Mouse (Mus musculus): Measurements from ENCODE around the gene Gcnt4. TPM values are rescaled to one million over a fixed set of nuclear protein-coding genes. Genes with fewer than 3 reads are reported as not detected.

The Gcnt4 gene
- total RNA-seq, 2 experiments from 2014 or later, result not detected

DNA sequence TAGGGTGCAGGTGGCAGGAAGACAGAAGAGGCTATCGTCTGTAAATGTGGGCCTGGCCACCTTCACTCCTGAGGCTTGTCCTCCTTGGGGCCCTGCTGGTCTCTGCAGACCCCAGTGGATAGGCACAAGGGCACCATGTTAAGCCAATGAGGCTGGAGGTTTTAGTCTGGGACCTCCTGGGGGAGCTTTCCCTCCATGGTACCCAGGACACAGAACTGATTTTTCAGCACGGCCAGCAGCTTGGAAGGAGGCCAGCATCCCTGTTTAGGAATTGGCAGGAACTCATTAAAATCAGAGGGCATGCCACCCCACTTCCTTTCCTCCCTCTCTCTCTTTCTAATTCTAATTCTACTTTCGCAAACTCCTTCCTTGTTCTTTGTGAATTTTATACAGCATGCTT, 19.1 kb downstream of the Gcnt4 start:
- no peak for ATAC-seq (replicated peaks; ENCODE audit: low FRiP score, poor library complexity, severe bottlenecking)

DNA sequence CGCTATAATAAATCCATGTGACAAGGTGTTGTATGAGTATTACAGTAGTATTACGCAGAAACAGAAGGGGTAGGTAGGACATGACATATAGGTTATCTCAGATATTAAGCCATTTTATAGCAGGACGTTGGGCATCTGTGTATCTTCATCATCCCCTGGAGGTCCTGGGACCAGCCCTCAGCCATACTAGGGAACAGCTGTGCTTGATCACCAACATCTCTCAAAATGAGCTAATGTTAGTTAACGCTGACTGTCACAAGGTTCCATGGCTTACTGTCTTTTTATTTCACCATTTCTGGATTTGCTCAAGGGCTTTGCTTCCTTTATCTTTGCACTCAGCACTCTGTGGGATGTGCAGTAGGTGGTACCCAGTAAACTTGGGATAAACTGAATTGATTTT, 21.3 kb downstream of the Gcnt4 start:
- no peak for ATAC-seq (replicated peaks; ENCODE audit: low FRiP score, poor library complexity, severe bottlenecking)

DNA sequence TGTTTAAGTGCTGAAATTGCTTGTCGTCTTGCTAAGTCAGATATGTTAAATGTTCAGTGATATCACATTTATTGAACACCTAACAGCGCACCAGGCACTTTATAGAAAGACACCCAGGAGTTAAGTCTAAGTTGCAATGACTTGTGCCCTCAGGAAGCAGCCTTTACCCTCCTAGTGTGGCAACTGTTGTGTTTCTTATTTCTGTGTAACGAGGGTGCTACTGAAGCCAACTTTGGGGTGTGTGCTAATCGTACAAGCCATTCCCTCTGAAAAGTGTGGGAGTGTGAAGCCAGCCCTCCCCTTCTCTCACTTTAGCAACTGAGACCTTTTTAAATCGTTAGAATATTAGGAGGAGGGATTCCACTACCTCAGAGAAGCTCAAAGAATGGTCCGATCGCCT, 23.2 kb downstream of the Gcnt4 start:
- no peak for ATAC-seq (replicated peaks; ENCODE audit: low FRiP score, poor library complexity, severe bottlenecking)

DNA sequence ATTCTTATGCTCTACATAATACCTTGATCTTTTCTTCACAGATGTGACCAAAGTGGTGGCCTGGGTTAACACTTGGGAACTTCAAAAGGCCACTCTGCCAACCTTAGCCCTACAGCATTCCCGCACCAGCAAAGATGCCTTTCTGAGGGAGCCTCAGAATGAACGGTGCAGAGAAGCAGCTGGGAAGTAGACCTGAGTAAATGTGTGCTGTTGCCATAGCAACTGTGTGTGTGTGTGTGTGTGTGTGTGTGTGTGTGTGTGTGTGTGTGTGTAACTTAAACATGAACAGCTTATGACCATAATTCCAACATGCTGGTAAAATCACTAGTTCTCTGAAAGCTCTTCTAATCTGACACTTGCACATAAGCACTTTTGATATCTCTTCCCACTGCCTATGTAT, 27.4 kb downstream of the Gcnt4 start:
- no peak for ATAC-seq (replicated peaks; ENCODE audit: low FRiP score, poor library complexity, severe bottlenecking)

DNA sequence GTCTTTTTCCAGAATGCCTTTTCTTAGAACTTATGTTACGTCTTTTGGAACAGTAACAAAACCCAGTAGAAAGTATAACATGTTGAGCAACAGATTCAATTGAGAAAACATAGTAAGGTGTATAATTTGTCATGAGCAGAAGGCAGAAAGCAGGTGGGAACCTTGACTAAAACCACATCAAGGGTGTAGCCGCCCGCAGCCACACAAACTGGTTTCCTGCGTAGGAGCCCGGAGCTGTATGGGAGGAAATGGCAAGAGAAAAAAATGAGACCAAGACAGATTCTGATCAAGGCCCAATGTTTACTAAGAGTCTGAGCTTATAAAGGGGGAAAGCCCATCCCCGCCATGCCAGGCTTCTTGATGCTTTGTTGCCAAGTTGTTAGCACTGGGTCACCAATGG, 32.0 kb downstream of the Gcnt4 start:
- no peak for ATAC-seq (replicated peaks; ENCODE audit: low FRiP score, poor library complexity, severe bottlenecking)

DNA sequence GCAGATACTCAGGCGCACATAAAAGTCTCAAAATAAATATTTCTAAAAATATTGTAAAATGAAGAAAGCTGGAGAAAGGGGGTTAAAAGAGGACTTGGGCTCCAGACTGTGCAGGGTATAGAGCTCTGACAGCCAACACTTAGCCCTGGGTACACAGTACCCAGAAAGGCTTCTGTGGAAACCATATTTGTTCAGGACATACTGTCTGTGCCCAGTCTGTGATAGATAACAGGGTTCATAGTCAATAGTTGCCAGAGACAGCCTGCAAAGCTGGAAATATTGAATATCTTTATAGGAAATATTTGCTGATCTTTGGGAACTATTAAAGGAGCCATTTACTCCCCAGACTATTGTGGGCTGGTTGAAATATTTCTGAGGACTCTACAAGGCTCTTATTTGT, 35.5 kb downstream of the Gcnt4 start:
- no peak for ATAC-seq (replicated peaks; ENCODE audit: low FRiP score, poor library complexity, severe bottlenecking)

DNA sequence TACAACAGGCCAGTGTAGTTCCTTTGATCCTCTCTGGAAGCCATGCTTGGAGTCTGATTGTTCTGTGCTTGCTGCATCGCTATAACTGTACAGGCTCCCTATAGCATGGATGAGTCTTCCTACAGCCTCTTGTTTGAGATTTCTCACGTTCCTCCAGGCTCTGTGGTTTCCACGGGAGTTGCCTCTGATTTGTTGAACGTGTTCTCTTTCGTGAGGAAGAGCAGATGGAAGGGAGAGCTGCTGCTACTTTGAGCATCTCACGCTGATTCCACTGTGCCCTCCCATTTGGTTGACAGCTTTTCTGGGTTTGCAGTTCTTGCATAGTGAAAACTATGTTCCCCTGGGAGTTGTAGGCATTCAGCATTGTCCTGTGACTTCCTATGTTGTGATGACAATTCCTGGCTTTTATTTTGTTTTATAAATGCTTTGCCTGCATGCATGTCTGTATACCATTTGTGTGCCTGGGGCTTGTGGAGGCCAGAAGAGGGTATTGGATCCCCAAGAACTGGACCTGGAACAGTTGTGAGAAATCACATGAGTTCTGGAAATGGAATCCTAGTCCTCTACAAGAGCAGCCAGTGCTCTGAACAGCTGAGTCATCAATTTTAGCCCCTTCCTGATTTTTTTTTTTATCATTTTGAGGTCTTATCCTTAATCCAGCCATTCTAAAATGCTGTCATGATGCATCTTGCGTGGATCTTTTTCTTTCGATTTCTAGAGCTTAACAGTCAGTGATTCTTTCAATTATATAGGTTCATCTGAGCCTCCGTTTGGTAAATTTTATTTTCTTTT, 37.1 kb downstream of the Gcnt4 start:
- no peak for ATAC-seq (replicated peaks; ENCODE audit: low FRiP score, poor library complexity, severe bottlenecking)

DNA sequence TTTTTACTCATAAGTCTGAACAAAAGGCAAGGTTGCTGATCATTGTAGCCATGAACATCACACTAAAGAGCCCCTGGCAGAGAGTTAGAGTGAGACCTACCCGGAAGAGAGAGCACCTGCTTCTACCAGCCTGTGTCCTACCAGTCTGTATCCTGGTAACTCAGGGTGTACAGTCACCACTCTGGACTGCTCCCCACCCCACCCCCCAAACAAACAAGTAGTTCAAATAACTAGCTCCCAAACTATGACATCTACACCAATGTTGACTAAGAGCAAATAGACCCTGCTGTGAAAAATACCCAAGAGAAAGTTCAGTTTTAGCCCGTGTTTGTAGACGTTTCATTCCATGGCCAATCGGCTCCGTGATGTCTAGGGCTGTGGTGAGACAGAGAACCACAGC, 38.3 kb downstream of the Gcnt4 start:
- no peak for ATAC-seq (replicated peaks; ENCODE audit: low FRiP score, poor library complexity, severe bottlenecking)

DNA sequence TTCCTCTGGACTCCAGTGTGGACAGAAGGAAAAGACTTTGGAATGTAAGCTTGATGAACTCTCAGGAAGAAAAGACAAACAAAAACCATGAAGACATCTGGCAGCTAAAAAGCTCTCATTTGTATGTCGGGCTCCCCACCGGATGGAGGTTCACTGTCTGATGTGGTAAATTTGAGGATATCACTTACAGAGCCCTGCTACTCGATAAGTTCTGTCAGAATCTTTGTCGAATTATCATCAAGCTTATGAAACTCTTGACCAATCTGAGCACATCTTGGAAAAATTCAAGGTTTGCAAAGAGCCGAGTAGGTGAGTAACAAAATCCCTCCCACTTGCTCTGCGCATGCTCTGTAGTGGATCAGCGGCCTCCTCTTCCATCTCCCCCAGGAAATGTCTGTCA, 40.5 kb downstream of the Gcnt4 start:
- ATAC-seq (replicated peaks; ENCODE audit: low FRiP score, poor library complexity, severe bottlenecking), result no peak

DNA sequence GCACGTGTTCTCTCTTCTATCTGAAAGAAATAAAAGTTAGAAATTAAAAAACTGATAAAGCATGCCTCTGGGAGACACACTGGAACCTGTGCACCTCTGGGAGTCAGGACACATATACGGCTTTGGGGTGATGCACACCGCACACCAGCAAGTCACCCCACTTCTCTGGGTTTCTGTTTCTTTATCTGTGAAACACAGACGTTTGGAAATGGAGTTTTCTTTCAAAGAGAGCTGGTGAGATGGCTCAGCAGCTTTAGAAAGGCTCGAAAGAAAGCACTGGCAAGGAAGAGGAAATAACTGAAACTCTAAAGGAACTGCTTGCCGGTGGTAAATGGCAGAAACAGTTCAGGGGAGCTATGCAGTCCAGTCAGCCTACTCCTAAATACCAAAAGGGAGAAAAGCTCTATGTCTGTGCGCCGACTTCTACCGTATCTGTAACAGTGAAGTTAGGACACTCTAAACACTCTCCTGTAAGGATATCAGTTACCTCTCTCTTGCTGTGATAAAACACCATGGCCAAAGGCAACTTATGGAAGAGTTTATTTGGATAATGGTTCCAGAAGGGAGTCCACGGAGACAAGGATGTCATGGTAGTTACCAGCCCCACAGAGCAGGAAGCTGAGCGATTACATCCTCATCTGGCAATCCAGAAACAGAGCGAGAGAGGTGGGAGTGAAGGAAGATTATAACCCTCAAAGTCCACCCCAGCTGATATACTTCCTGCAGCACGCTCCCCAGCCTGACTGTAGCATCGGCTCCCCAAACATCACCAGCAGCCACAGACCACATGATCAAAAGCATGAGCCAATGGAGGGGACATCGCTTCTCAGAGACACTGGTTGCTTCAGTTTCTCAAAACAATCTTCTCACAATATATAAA, 42.0 kb downstream of the Gcnt4 start:
- peak; percentile 79 for ATAC-seq (replicated peaks; ENCODE audit: low FRiP score, poor library complexity, severe bottlenecking)

DNA sequence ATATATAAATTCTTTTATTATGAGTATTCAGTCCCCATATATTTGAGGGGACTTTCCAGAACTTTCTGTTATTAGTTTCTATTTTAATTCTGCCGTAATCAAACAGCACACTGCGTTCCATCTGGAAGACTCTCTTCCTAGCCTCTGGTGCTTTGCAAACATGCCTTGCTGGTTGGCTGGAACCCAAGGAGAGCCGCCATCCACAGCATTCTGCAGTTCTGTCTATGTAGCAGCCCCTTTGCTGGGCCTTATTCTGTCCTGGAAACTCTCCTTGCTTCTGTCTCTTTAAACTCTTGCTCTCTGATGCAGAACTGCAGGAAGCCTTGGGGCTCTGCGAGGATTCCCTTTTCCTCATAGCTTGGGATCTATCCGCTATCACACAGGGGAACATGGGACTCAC, 42.6 kb downstream of the Gcnt4 start:
- ATAC-seq (replicated peaks; ENCODE audit: low FRiP score, poor library complexity, severe bottlenecking), result no peak

DNA sequence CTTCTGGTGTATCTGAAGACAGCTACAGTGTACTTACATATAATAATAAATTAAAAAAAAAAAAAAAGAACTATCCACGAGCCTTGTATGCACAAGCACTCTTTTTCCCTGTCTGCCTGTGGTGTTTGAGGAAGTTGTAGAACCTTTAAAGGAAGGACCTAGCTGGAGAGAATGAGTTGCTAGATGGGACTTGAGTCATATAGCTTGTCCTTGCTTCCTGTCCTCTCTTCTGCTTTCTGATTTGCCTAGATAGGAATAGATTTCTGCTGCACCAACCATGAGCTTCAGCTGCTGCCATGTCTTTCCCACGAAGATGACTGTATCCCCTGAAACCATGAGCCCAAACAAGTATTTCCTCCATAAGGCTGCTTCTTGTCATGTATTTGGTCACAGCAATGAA, 43.3 kb downstream of the Gcnt4 start:
- no peak for ATAC-seq (replicated peaks; ENCODE audit: low FRiP score, poor library complexity, severe bottlenecking)

DNA sequence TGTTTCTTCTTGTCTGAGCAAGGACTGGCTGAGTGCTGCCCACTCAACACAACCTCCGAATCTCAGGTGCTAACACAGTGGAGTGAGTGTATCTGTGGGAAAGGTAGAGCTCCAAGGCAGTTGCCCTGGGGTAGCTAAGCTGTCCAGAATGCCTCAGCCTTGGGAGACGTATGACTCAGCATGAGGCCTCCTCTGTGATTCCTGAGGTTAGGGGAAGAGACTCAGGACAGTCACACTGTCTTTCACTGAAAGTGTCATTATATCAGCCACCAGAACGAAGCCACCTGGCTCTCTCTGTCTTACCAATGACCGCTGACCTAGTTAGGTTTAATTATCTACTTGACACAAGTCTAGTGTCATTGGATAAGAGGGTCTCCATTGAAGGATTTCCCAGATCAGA, 46.6 kb downstream of the Gcnt4 start:
- ATAC-seq (replicated peaks; ENCODE audit: low FRiP score, poor library complexity, severe bottlenecking), result no peak

DNA sequence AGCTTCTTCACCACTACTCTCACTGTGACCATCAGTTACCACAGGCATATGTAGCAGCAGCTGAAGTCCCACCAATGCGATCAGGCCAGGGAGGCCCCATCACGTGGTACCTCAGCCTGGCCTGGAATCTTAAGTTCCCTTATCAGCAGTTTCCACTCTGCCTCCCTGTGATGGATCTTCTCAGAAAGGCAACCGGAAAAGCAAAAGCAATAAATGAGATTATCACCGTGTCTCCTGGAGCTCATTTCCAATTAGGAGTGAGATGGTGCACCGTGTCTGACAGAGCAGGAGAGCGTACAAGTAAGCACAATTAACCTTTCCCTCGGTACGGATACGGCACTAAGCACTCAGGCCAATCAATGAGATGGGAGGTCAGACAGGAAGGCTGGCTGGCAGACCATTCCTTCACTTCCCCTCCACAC, 47.4 kb downstream of the Gcnt4 start:
- ATAC-seq (replicated peaks; ENCODE audit: low FRiP score, poor library complexity, severe bottlenecking), result 0 out of 2 replicates have a peak, but pooled peaks have one; percentile 65

DNA sequence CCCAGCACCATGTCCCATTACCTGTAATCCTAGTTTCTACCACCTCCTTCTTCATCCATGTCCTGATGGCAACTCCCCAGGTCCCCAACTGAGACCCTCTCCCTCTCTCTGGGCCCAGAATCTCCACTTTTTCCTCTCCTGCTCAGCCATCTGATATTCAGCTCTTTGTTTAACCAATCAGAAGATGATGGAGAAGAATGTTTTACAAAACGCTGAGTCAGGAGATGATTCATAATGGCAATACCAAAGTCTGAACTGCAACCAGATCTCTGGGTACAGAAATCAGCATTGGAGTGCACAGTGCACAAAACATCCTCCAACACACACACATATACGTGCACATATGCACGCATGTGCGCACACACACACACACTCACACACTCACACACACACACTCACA, 48.8 kb downstream of the Gcnt4 start:
- no peak for ATAC-seq (replicated peaks; ENCODE audit: low FRiP score, poor library complexity, severe bottlenecking)

DNA sequence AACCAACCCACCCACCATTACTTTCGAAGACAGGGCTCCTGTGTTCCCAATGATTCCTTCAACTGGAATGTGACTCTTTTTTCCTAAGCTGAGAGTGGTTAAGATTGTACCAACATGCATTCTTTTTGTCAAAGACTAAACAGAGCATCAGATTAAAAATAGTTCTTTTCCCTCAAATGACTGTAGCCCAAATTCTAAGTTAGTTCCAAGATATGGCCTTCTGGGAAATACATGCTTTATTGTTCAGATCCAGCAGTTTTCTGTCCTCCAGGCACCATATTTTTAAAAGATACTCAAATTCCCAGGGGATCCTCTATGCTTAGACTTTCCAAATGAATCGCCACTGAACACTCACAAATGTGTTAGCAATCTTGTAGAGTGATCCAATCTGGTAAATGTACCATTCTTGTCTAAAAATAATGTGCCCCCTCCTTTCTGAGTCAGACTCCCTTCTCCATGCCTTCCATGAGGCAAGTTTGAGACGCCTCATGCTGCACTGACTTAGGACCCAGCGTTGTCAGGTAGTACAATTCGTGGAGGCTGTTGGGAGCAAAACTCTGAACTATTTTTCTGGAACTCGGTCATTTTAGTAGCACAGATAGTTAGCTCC, 52.6 kb downstream of the Gcnt4 start:
- no peak for ATAC-seq (replicated peaks; ENCODE audit: low FRiP score, poor library complexity, severe bottlenecking)

DNA sequence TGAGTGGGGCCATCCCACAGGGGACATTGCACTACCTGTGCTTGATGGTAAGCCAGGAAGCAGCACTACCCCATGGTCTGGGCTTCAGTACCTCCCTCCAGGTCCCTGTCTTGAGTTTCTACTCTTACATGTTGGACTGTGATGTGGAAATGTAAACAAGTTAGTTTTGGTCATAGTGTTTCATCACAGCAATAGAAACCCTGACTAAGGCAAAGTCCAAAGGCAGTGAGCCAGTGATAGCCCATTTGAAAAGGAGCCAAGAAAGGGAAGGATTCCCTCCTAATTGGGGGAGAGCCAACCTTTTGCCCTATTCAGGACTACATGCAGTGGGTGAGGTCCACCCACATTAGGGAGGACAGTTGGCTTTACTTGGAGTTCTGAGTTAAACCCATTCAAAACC, 56.1 kb downstream of the Gcnt4 start:
- no peak for ATAC-seq (replicated peaks; ENCODE audit: low FRiP score, poor library complexity, severe bottlenecking)

DNA sequence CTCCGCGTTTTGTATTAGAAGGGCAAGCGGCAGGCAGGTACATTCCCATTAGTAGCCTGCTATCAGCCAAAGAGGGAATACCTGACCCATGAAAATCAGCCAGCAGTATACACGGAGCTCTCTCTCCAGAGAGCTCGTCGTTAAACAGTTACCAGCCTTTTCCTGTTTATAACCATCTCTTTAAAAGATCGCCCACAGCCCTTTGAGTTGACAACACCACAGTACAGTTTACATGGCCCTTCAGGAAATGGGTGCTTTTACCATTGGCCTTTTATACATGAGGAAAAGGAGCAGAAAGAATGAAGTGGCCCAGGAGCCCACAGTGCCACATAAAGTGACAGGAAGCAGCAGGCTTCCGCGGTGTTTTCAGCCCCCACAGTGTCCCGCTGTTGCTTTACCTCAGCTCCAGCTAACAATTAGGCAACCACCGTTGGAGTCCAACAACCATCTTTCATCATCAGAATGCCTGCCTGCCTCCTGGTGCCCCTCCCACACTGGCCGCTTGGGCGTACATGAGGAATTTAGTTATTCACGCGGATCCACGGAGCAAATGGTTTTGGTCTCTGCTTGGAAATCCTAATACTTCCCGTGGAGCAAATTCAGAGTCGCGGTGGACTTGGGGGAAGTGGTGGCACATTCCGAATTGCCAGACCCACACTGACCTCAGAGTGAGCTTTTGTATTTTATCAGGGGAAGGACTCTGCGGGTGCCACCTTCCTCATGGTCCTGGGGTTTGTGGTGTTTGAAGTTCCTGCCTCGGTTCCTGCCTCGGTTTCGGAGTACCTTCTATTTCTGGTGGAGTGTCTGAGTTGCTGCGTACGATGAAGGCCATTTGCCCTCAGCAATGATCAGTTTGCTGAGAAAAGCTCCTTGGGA, 59.0 kb downstream of the Gcnt4 start:
- ATAC-seq (replicated peaks; ENCODE audit: low FRiP score, poor library complexity, severe bottlenecking), result no peak

DNA sequence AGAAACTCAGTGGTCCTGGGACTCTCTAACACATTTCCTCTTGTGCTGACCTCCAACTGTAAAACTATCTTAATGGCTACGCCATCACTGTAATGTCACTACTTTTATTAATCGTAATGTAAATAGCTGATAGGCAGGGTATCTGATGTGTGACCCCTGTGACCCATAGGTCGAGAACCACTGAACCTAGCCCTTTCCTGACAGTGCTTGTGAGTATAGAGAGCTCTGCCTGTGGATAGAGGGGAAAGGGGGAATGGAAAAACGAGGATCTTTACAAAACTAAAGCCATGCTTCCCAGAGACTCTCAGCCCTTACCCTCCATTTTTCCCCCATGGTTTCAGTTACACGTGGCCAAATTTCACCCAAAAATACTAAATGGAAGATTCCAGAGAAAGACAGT, 60.2 kb downstream of the Gcnt4 start:
- no peak for ATAC-seq (replicated peaks; ENCODE audit: low FRiP score, poor library complexity, severe bottlenecking)

All from erythroid progenitor cell, adult 5-6 weeks (primary cell).